Mouse (Mus musculus): Measurements from ENCODE around the gene Atp2b4. TPM values are rescaled to one million over a fixed set of nuclear protein-coding genes. Genes with fewer than 3 reads are reported as not detected.

Gene Atp2b4
- polyA plus RNA-seq, 1 experiment from 2014 or later, result 13.4 TPM

GRCm38 (mm10) chr1:133744609-133745008, 56.2 kb downstream of the Atp2b4 start:
- H3K36me3 ChIP-seq (ENCODE audit: control insufficient read depth, insufficient read depth, low read length), result no peaks in the 10 kb centered on the region
- WGBS, result 56% methylated on average over 4 of the region's 4 CpGs
- no peaks in the 10 kb centered on the region for H3K27me3 ChIP-seq (ENCODE audit: control insufficient read depth, insufficient read depth, low read depth, low read length)
- no peak for ATAC-seq
- H3K9me3 ChIP-seq (replicated peaks; ENCODE audit: control insufficient read depth, low read length, poor library complexity, severe bottlenecking), result no peaks in the 10 kb centered on the region
- H3K4me2 ChIP-seq (ENCODE audit: low read length), result no peak overlapping the region
- 0 out of 2 replicates have a peak, but pooled peaks cover 6% of the 10 kb centered on the region for H3K4me1 ChIP-seq (ENCODE audit: control insufficient read depth, insufficient read depth, low read length)
- no peak overlapping the region for H3K9ac ChIP-seq (ENCODE audit: low read depth, low read length)
- peak overlapping the region; percentile 13; the same call in 1 of the 2 replicates for H3K27ac ChIP-seq (ENCODE audit: low read length)
- H3K4me3 ChIP-seq (ENCODE audit: low read depth, low read length), result no peak overlapping the region

DNA sequence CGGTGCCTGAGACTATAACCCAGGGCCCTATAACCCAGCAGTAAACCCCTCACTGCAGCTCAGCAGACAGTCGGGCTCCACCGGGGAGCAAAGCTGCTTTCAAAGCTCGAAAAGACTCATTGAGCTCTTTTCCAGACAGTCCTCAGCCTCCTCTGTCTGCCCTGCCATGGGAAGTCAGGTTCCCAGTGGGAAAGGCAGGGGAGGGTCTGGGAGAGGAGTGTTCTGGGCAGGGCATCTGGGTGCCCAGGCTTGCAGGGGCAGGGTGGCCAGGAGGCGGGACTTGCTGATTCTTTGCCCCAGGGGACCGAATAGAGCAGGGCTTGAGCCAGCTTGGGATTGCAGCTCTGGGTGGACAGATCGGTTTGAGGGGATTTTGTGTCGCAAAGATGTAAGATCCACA, 58.3 kb downstream of the Atp2b4 start:
- WGBS, result 22% methylated on average over 8 of the region's 8 CpGs
- no peak for ATAC-seq
- H3K9me3 ChIP-seq (replicated peaks; ENCODE audit: control insufficient read depth, low read length, poor library complexity, severe bottlenecking), result no peaks in the 10 kb centered on the region
- H3K27ac ChIP-seq (ENCODE audit: low read length), result no peak overlapping the region
- no peak overlapping the region for H3K9ac ChIP-seq (ENCODE audit: low read depth, low read length)
- H3K4me1 ChIP-seq (ENCODE audit: control insufficient read depth, insufficient read depth, low read length), result 0 out of 2 replicates have a peak, but pooled peaks cover 6% of the 10 kb centered on the region
- no peak overlapping the region for H3K4me3 ChIP-seq (ENCODE audit: low read depth, low read length)
- H3K36me3 ChIP-seq (ENCODE audit: control insufficient read depth, insufficient read depth, low read length), result no peaks in the 10 kb centered on the region
- H3K27me3 ChIP-seq (ENCODE audit: control insufficient read depth, insufficient read depth, low read depth, low read length), result no peaks in the 10 kb centered on the region
- no peak overlapping the region for H3K4me2 ChIP-seq (ENCODE audit: low read length)

GRCm38 (mm10) chr1:133741881-133742434, 58.9 kb downstream of the Atp2b4 start:
- 53% methylated on average over 11 of the region's 11 CpGs for WGBS
- ATAC-seq, result no peak
- Histone ChIP-seq H3K36me3 (ENCODE audit: control insufficient read depth, insufficient read depth, low read length) (no peaks in the 10 kb centered on the region), H3K9ac (ENCODE audit: low read depth, low read length) (no peak overlapping the region), H3K27me3 (ENCODE audit: control insufficient read depth, insufficient read depth, low read depth, low read length) (no peaks in the 10 kb centered on the region), H3K4me3 (ENCODE audit: low read depth, low read length) (no peak overlapping the region), H3K9me3 (replicated peaks; ENCODE audit: control insufficient read depth, low read length, poor library complexity, severe bottlenecking) (no peaks in the 10 kb centered on the region), H3K4me1 (ENCODE audit: control insufficient read depth, insufficient read depth, low read length) (0 out of 2 replicates have a peak, but pooled peaks cover 6% of the 10 kb centered on the region), H3K4me2 (ENCODE audit: low read length) (no peak overlapping the region), H3K27ac (ENCODE audit: low read length) (no peak overlapping the region)

DNA sequence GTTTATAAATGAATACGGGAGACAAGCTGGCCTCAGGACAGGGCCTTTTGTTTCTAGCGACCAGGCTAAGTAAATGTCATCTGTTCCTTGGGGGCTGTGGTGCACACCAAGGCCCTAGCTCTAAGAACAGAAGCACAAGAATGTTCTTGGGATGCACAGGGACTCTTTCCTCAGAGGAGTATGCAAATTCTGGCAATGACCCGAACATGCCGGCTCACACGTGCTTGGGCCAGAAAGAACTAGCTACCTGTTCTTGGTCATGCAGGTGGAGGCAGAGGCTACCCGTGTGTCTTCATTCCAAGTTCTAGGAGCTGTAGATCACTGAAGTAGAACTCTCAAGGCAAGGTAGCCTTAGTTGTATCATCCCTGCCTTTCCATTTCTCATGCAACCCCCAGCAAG, 59.7 kb downstream of the Atp2b4 start:
- H3K9me3 ChIP-seq (replicated peaks; ENCODE audit: control insufficient read depth, low read length, poor library complexity, severe bottlenecking), result no peaks in the 10 kb centered on the region

DNA sequence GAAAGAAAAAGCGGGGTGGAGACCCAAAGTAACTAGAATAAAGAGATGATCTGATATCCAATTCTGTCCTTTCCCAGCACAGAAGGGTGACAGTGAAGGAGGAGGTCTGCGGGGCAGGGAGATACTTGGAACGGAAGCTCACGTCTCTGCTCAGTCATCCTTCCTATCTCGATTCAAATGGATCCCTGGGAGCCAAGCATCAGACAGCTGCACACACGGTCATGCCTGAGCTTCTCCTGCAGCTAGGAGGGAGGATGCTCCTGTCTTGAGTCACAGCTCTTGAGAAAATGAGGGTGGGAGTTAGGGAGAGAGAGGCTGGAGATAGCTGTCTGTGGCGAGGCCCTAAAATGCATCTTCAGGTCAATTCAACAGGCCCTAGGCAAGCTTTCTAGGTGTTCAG, 64.2 kb downstream of the Atp2b4 start:
- no peaks in the 10 kb centered on the region for H3K36me3 ChIP-seq (ENCODE audit: control insufficient read depth, insufficient read depth, low read length)
- 66% methylated on average over 7 of the region's 7 CpGs for WGBS
- no peak overlapping the region for H3K27ac ChIP-seq (ENCODE audit: low read length)
- no peak overlapping the region for H3K4me2 ChIP-seq (ENCODE audit: low read length)
- no peak overlapping the region for H3K4me3 ChIP-seq (ENCODE audit: low read depth, low read length)
- H3K9ac ChIP-seq (ENCODE audit: low read depth, low read length), result peak overlapping the region; percentile 11; the same call in 1 of the 2 replicates
- H3K4me1 ChIP-seq (ENCODE audit: control insufficient read depth, insufficient read depth, low read length), result peaks cover 4% of the 10 kb centered on the region
- no peaks in the 10 kb centered on the region for H3K9me3 ChIP-seq (replicated peaks; ENCODE audit: control insufficient read depth, low read length, poor library complexity, severe bottlenecking)
- H3K27me3 ChIP-seq (ENCODE audit: control insufficient read depth, insufficient read depth, low read depth, low read length), result no peaks in the 10 kb centered on the region
- peak; percentile 56 for ATAC-seq

More for the DNA sequence above, 59.7 kb downstream of the Atp2b4 start:
- no peak overlapping the region for H3K9ac ChIP-seq (ENCODE audit: low read depth, low read length)
- WGBS, result 75% methylated on average over 6 of the region's 6 CpGs
- H3K27me3 ChIP-seq (ENCODE audit: control insufficient read depth, insufficient read depth, low read depth, low read length), result no peaks in the 10 kb centered on the region
- no peak overlapping the region for H3K27ac ChIP-seq (ENCODE audit: low read length)
- no peaks in the 10 kb centered on the region for H3K36me3 ChIP-seq (ENCODE audit: control insufficient read depth, insufficient read depth, low read length)
- H3K4me1 ChIP-seq (ENCODE audit: control insufficient read depth, insufficient read depth, low read length), result 0 out of 2 replicates have a peak, but pooled peaks cover 6% of the 10 kb centered on the region
- no peak overlapping the region for H3K4me3 ChIP-seq (ENCODE audit: low read depth, low read length)
- H3K4me2 ChIP-seq (ENCODE audit: low read length), result no peak overlapping the region
- ATAC-seq, result no peak

GRCm38 (mm10) chr1:133735995-133736652, 64.7 kb downstream of the Atp2b4 start:
- Histone ChIP-seq H3K4me2 (ENCODE audit: low read length) (peak overlapping the region; percentile 62), H3K4me1 (ENCODE audit: control insufficient read depth, insufficient read depth, low read length) (peaks cover 4% of the 10 kb centered on the region), H3K9ac (ENCODE audit: low read depth, low read length) (peak overlapping the region; percentile 77), H3K9me3 (replicated peaks; ENCODE audit: control insufficient read depth, low read length, poor library complexity, severe bottlenecking) (no peaks in the 10 kb centered on the region), H3K4me3 (ENCODE audit: low read depth, low read length) (peak overlapping the region; percentile 50), H3K36me3 (ENCODE audit: control insufficient read depth, insufficient read depth, low read length) (no peaks in the 10 kb centered on the region), H3K27ac (ENCODE audit: low read length) (0 out of 2 replicates have a peak overlapping the region, but pooled peaks have one; percentile 37), H3K27me3 (ENCODE audit: control insufficient read depth, insufficient read depth, low read depth, low read length) (no peaks in the 10 kb centered on the region)
- WGBS, result 11% methylated on average over 17 of the region's 17 CpGs
- ATAC-seq, result peak; percentile 94

- Histone ChIP-seq H3K4me3 (ENCODE audit: low read depth, low read length) (no peak overlapping the region), H3K36me3 (ENCODE audit: control insufficient read depth, insufficient read depth, low read length) (peaks cover 8% of the 10 kb centered on the region; the same call in 1 of the 2 replicates), H3K4me2 (ENCODE audit: low read length) (no peak overlapping the region), H3K27me3 (ENCODE audit: control insufficient read depth, insufficient read depth, low read depth, low read length) (no peaks in the 10 kb centered on the region), H3K27ac (ENCODE audit: low read length) (no peak overlapping the region), H3K9me3 (replicated peaks; ENCODE audit: control insufficient read depth, low read length, poor library complexity, severe bottlenecking) (no peaks in the 10 kb centered on the region), H3K4me1 (ENCODE audit: control insufficient read depth, insufficient read depth, low read length) (peaks cover 4% of the 10 kb centered on the region), H3K9ac (ENCODE audit: low read depth, low read length) (no peak overlapping the region)
- WGBS, result 63% methylated on average over 11 of the region's 11 CpGs
- ATAC-seq, result no peak
Measured at GRCm38 (mm10) chr1:133732814-133733213, 68.0 kb downstream of the Atp2b4 start.

- Histone ChIP-seq H3K4me2 (ENCODE audit: low read length) (no peak overlapping the region), H3K9ac (ENCODE audit: low read depth, low read length) (no peak overlapping the region), H3K36me3 (ENCODE audit: control insufficient read depth, insufficient read depth, low read length) (peaks cover 11% of the 10 kb centered on the region; the same call in 1 of the 2 replicates), H3K27ac (ENCODE audit: low read length) (no peak overlapping the region), H3K27me3 (ENCODE audit: control insufficient read depth, insufficient read depth, low read depth, low read length) (no peaks in the 10 kb centered on the region), H3K4me3 (ENCODE audit: low read depth, low read length) (no peak overlapping the region), H3K4me1 (ENCODE audit: control insufficient read depth, insufficient read depth, low read length) (no peaks in the 10 kb centered on the region), H3K9me3 (replicated peaks; ENCODE audit: control insufficient read depth, low read length, poor library complexity, severe bottlenecking) (no peaks in the 10 kb centered on the region)
- WGBS, result 85% methylated on average over 6 of the region's 7 CpGs
- ATAC-seq, result no peak
Measured at GRCm38 (mm10) chr1:133728339-133728738, 72.5 kb downstream of the Atp2b4 start.

DNA sequence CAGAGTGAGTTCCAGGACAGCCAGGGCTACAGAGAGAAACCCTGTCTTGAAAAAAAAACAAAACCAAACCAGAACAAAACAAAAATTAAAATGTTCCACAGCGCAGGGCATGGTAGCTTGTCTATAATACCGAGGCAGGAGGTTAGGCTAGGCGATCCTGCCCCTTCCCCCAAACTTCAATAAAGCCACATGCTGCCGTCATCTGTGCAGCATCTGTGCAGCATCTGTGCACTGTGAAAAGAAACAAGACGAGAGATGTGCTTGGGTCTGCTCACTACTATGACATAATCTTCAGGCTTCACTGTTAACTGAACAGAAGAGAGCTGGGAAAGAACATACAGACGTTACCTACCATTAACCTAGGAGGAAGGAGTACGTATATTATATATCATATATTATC, 80.5 kb downstream of the Atp2b4 start:
- Histone ChIP-seq H3K36me3 (ENCODE audit: control insufficient read depth, insufficient read depth, low read length) (peaks cover 4% of the 10 kb centered on the region; the same call in 1 of the 2 replicates), H3K27me3 (ENCODE audit: control insufficient read depth, insufficient read depth, low read depth, low read length) (no peaks in the 10 kb centered on the region), H3K4me2 (ENCODE audit: low read length) (no peak overlapping the region), H3K4me3 (ENCODE audit: low read depth, low read length) (no peak overlapping the region), H3K9ac (ENCODE audit: low read depth, low read length) (no peak overlapping the region), H3K9me3 (replicated peaks; ENCODE audit: control insufficient read depth, low read length, poor library complexity, severe bottlenecking) (no peaks in the 10 kb centered on the region), H3K4me1 (ENCODE audit: control insufficient read depth, insufficient read depth, low read length) (no peaks in the 10 kb centered on the region), H3K27ac (ENCODE audit: low read length) (no peak overlapping the region)
- ATAC-seq, result no peak
- WGBS, result 85% methylated on average over 7 of the region's 7 CpGs

Data from midbrain, embryonic 16.5 days (tissue).